In genomic region chr3:30729046-30729445, GRCm38 (mm10) we compare ENCODE assay signal across 25 mouse cellular contexts. TPM values are rescaled to one million over a fixed set of nuclear protein-coding genes. Genes with fewer than 3 reads are reported as not detected.
A peak's percentile ranks its signal among the peaks of the same experiment; 100 is the strongest.
DNase-seq lines count a peak whose midpoint lies in the region; ATAC-seq and TF ChIP-seq lines count a peak whose summit lies in the region.
"Had no signal": no experiment of that assay in that cellular context is flagged by ENCODE, and none has a peak within 500 bp of the region (broad histone marks: within the 10 kb centered on the region; RNA-seq: fewer than 3 reads in every experiment).

No protein-coding gene starts in this region.

- H3K27ac ChIP-seq in gastrocnemius, adult 2 months: no peak overlapping the region
- H3K27ac ChIP-seq: heart, embryonic 13.5 days; hindbrain, embryonic 12.5 days; hindbrain, embryonic 15.5 days had no signal

- H3K4me3 ChIP-seq in gastrocnemius, adult 2 months: no peak overlapping the region
- H3K4me3 ChIP-seq: heart, embryonic 13.5 days; hindbrain, embryonic 12.5 days; hindbrain, embryonic 15.5 days had no signal

- TF ChIP-seq CTCF in gastrocnemius, adult 2 months (IDR thresholded peaks at IDR 0.05): no peak

- intact Hi-C loops in gastrocnemius, adult 2 months (cut with DNase I): no loop called here
- intact Hi-C loops in gastrocnemius, postnatal 14 days (cut with DNase I; ENCODE audit: low total_unique reads): no loop called here

- peak; percentile 70 for DNase-seq in gastrocnemius, adult 2 months
- DNase-seq in gastrocnemius, postnatal 4 days (ENCODE audit: low spot score in 2 of 2): no peak
- DNase-seq in gastrocnemius, postnatal 14 days: peak; percentile 26
- peak; percentile 58 for DNase-seq in skeletal muscle tissue, adult 2 months (ENCODE audit: low read depth, low spot score)
- no peak for DNase-seq in spleen, adult 12 weeks (ENCODE audit: low spot score)
- DNase-seq in kidney, adult 18-20 months: no peak
- DNase-seq: adrenal gland, postnatal 10 days; adrenal gland, postnatal 36 days; B cell, adult 2 months; cerebellum, adult 18-20 months; cerebellum, adult 9-10 months; cerebellum, postnatal 14 days; forebrain, postnatal 0 days; heart, adult 18-20 months had no signal

- ATAC-seq in erythroblast, adult 5-6 weeks (replicated peaks; ENCODE audit: low FRiP score, poor library complexity, severe bottlenecking): 0 out of 2 replicates have a peak, but pooled peaks have one; percentile 47
- ATAC-seq: forebrain, embryonic 14.5 days; forebrain, postnatal 0 days; intestine, postnatal 0 days; Patski had no signal

RNA-seq across cellular contexts. Expression of gene Samd7, which starts 17.0 kb away (rescaled TPM):
- not detected for total RNA-seq in gastrocnemius, adult 2 months (2021)
- total RNA-seq in gastrocnemius, postnatal 4 days (2021): 1 to 10 TPM; 1.8 to 2.1 TPM
- not detected in 2 replicates for total RNA-seq in erythroblast, adult 5-6 weeks (2015; ENCODE audit: low replicate concordance)
- 0.26 and 0.84 TPM in 2 replicates for total RNA-seq in erythroblast, adult 5-6 weeks (2017; ENCODE audit: low replicate concordance)
- under 1 TPM in 1 of 2 experiments, not detected in 1; 0.06 TPM for total RNA-seq in gastrocnemius, postnatal 14 days (2021)
- total RNA-seq: adrenal gland, adult 18-20 months; adrenal gland, postnatal 36 days; CH12.LX; heart, adult 18-20 months; heart, postnatal 25 days; hematopoietic stem cell, adult 5-6 weeks had no signal

RNA-seq across cellular contexts. Expression of gene Lrrc31, which starts 29.4 kb away (rescaled TPM):
- not detected for total RNA-seq in gastrocnemius, adult 2 months (2021)
- not detected for total RNA-seq in gastrocnemius, postnatal 4 days (2021)
- not detected in 2 replicates for total RNA-seq in erythroblast, adult 5-6 weeks (2015; ENCODE audit: low replicate concordance)
- total RNA-seq in erythroblast, adult 5-6 weeks (2017; ENCODE audit: low replicate concordance): 0.84 TPM in 1 of 2 replicates, not detected in the other
- total RNA-seq in gastrocnemius, postnatal 14 days (2021): not detected
- total RNA-seq: adrenal gland, postnatal 10 days; adrenal gland, postnatal 36 days; CH12.LX; forebrain, postnatal 0 days; hematopoietic stem cell, adult 5-6 weeks had no signal

Comparison
In these comparisons a context has a peak if more than half of its experiments do, and no peak if none do; other contexts are left out.
1. DNase-seq: peak in gastrocnemius, adult 2 months (single experiment), gastrocnemius, postnatal 14 days (single experiment) and skeletal muscle tissue, adult 2 months (single experiment); none in gastrocnemius, postnatal 4 days (0 of 2), spleen, adult 12 weeks (single experiment) and kidney, adult 18-20 months (single experiment).